Mouse (Mus musculus) adrenal gland, postnatal 36 days (tissue): ENCODE measurements around the gene Dlg2. TPM values are rescaled to one million over a fixed set of nuclear protein-coding genes. Genes with fewer than 3 reads are reported as not detected.

Source experiments
- DNase-seq, 2 experiments: peaks; one replicate each; pipeline ENCODE4 v3.0.0; 2021; ENCODE audit warnings: mixed read lengths in 1 of 2
- total RNA-seq, 2 experiments: library from RNA; stranded (reverse); gene quantifications; 2 replicates each; pipeline ENCODE4 v1.2.3; 2021

Dlg2 gene
- total RNA-seq, 2 experiments from 2014 or later, result 93.3 to 123 TPM

GRCm38 (mm10) chr7:91262998-91263397 is 786.5 kb downstream of the Dlg2 start:
- DNase-seq, result no peak

GRCm38 (mm10) chr7:91267764-91268163 is 791.3 kb downstream of the Dlg2 start:
- peak; percentile 18 to 44 for DNase-seq

GRCm38 (mm10) chr7:91284167-91284566 is 807.7 kb downstream of the Dlg2 start:
- DNase-seq, result no peak

GRCm38 (mm10) chr7:91288324-91288723 is 811.9 kb downstream of the Dlg2 start:
- no peak for DNase-seq

- DNase-seq, result no peak
Observed at GRCm38 (mm10) chr7:91296127-91296526, 819.7 kb downstream of the Dlg2 start.

GRCm38 (mm10) chr7:91311177-91311576 is 834.7 kb downstream of the Dlg2 start:
- DNase-seq, result no peak

GRCm38 (mm10) chr7:91345073-91345472 is 868.6 kb downstream of the Dlg2 start:
- no peak for DNase-seq

GRCm38 (mm10) chr7:91369821-91370321 is 893.4 kb downstream of the Dlg2 start:
- no peak for DNase-seq

- no peak for DNase-seq
Observed at GRCm38 (mm10) chr7:91382281-91382680, 905.8 kb downstream of the Dlg2 start.

GRCm38 (mm10) chr7:91383873-91384272 is 907.4 kb downstream of the Dlg2 start:
- DNase-seq, result no peak

GRCm38 (mm10) chr7:91389272-91389671 is 912.8 kb downstream of the Dlg2 start:
- DNase-seq, result no peak

GRCm38 (mm10) chr7:91397827-91398226 is 921.4 kb downstream of the Dlg2 start:
- DNase-seq, result no peak

GRCm38 (mm10) chr7:91412109-91412508 is 935.6 kb downstream of the Dlg2 start:
- no peak for DNase-seq

- no peak for DNase-seq
Observed at GRCm38 (mm10) chr7:91414150-91414549, 937.7 kb downstream of the Dlg2 start.

GRCm38 (mm10) chr7:91414749-91415148 is 938.3 kb downstream of the Dlg2 start:
- DNase-seq, result no peak

GRCm38 (mm10) chr7:91420215-91420614 is 943.7 kb downstream of the Dlg2 start:
- no peak for DNase-seq

- DNase-seq, result no peak
Observed at GRCm38 (mm10) chr7:91423784-91424183, 947.3 kb downstream of the Dlg2 start.

- no peak for DNase-seq
Observed at GRCm38 (mm10) chr7:91429712-91430275, 953.3 kb downstream of the Dlg2 start.

- peak; percentile 27 to 65 for DNase-seq
Observed at GRCm38 (mm10) chr7:91431594-91432240, 955.2 kb downstream of the Dlg2 start.

GRCm38 (mm10) chr7:91432563-91432962 is 956.1 kb downstream of the Dlg2 start:
- DNase-seq, result no peak

GRCm38 (mm10) chr7:91434739-91435138 is 958.3 kb downstream of the Dlg2 start:
- no peak for DNase-seq

- DNase-seq, result no peak
Observed at GRCm38 (mm10) chr7:91440326-91440725, 963.9 kb downstream of the Dlg2 start.

- no peak for DNase-seq
Observed at GRCm38 (mm10) chr7:91442447-91443376, 966.2 kb downstream of the Dlg2 start.
